Mouse (Mus musculus) CH12.LX (cell line): Measurements from ENCODE around the gene Zfp691. TPM values are rescaled to one million over a fixed set of nuclear protein-coding genes. Genes with fewer than 3 reads are reported as not detected.

Experiments used
- DNase-seq: peaks from one replicate; pipeline ENCODE4 v3.0.0-alpha.2; 2013; ENCODE audit errors: extremely low read depth
- H3K27ac ChIP-seq: 2 replicates; pipeline ENCODE4 v1.5.1; 2012; ENCODE audit warnings: low read depth, mild to moderate bottlenecking, control low read depth, moderate library complexity; ENCODE audit not compliant: insufficient read depth
- H3K27me3 ChIP-seq: replicated peaks from 2 replicates; pipeline ENCODE3; 2012; ENCODE audit warnings: inconsistent platforms
- H3K36me3 ChIP-seq, 2 experiments: replicated peaks in 1 of 2; 2 replicates each; pipeline versions ENCODE3 to v1.6.1; 2012; ENCODE audit warnings: inconsistent platforms in 1 of 2, low read length in 1 of 2, mild to moderate bottlenecking in 1 of 2, mixed read lengths in 1 of 2, moderate library complexity in 1 of 2; ENCODE audit not compliant: control insufficient read depth in 1 of 2, insufficient read depth in 1 of 2
- H3K4me1 ChIP-seq, 2 experiments: 2 replicates each; pipeline ENCODE4 v1.6.1; 2012; ENCODE audit warnings: inconsistent platforms in 1 of 2, moderate library complexity in 1 of 2; ENCODE audit not compliant: insufficient read depth in 2 of 2, control insufficient read depth in 1 of 2
- H3K4me2 ChIP-seq: 2 replicates; pipeline ENCODE4 v1.6.1; 2012; ENCODE audit warnings: low read depth, mild to moderate bottlenecking, control low read depth; ENCODE audit not compliant: poor library complexity, insufficient read depth, severe bottlenecking
- H3K4me3 ChIP-seq, 3 experiments: fragments of 150-350 bp in 1 of 3; sonication (generic) in 1 of 3; replicated peaks in 1 of 3; 2 replicates each; pipeline versions ENCODE3 to v1.5.1; 2011 to 2012; ENCODE audit warnings: low read depth in 2 of 3, low read length in 2 of 3, mild to moderate bottlenecking in 2 of 3, moderate library complexity in 2 of 3, control low read depth in 1 of 3, improper control_type of control experiment in 1 of 3, inconsistent platforms in 1 of 3, mixed read lengths in 1 of 3; ENCODE audit not compliant: poor library complexity in 1 of 3
- H3K79me2 ChIP-seq: replicated peaks from 2 replicates; pipeline ENCODE4 v1.6.1; 2012; ENCODE audit warnings: mild to moderate bottlenecking, moderate library complexity; ENCODE audit not compliant: control insufficient read depth, poor library complexity, insufficient read depth, severe bottlenecking; ENCODE audit errors: extremely low read depth
- H3K9ac ChIP-seq: 2 replicates; pipeline ENCODE4 v1.6.1; 2012; ENCODE audit warnings: low read depth, mild to moderate bottlenecking, control low read depth, moderate library complexity; ENCODE audit not compliant: insufficient read depth
- H3K9me3 ChIP-seq: replicated peaks from 2 replicates; pipeline ENCODE3; 2012; ENCODE audit warnings: low read length, inconsistent platforms, mixed read lengths
- BHLHE40 ChIP-seq: IDR thresholded peaks from 2 replicates; pipeline ENCODE4 v1.6.1; 2011; ENCODE audit warnings: mild to moderate bottlenecking, low read depth, low read length, improper control_type of control experiment
- CHD1 ChIP-seq: IDR thresholded peaks from 2 replicates; pipeline ENCODE4 v1.6.1; 2012; ENCODE audit warnings: low read depth, low read length, improper control_type of control experiment, inconsistent platforms
- CHD2 ChIP-seq: IDR thresholded peaks from 2 replicates; pipeline ENCODE4 v1.6.1; 2011; ENCODE audit warnings: low read length, improper control_type of control experiment
- ELF1 ChIP-seq: IDR thresholded peaks from 2 replicates; pipeline ENCODE4 v1.6.1; 2014; ENCODE audit warnings: low read depth, mild to moderate bottlenecking, inconsistent platforms, low read length, improper control_type of control experiment
- EP300 ChIP-seq: IDR thresholded peaks from 2 replicates; pipeline ENCODE4 v1.6.1; 2011; ENCODE audit warnings: low read length, improper control_type of control experiment
- HCFC1 ChIP-seq: IDR thresholded peaks from 2 replicates; pipeline ENCODE4 v1.6.1; 2012; ENCODE audit warnings: low read depth, mild to moderate bottlenecking, inconsistent platforms, low read length, improper control_type of control experiment
- JUND ChIP-seq: conservative IDR thresholded peaks from 2 replicates; pipeline ENCODE4 v1.6.1; 2011; ENCODE audit warnings: low read depth, low read length, improper control_type of control experiment
- MEF2A ChIP-seq: IDR thresholded peaks from 2 replicates; pipeline ENCODE4 v1.6.1; 2014; ENCODE audit warnings: low read depth, mild to moderate bottlenecking, inconsistent platforms, low read length, improper control_type of control experiment, borderline replicate concordance
- MXI1 ChIP-seq: IDR thresholded peaks from 2 replicates; pipeline ENCODE4 v1.6.1; 2011; ENCODE audit warnings: mild to moderate bottlenecking, low read depth, low read length, improper control_type of control experiment
- MYC ChIP-seq: IDR thresholded peaks from 2 replicates; pipeline ENCODE4 v1.6.1; 2011; ENCODE audit warnings: low read depth, mild to moderate bottlenecking, improper control_type of control experiment, low read length
- NELFE ChIP-seq: IDR thresholded peaks from 2 replicates; pipeline ENCODE4 v1.6.1; 2011; ENCODE audit warnings: low read depth, low read length, improper control_type of control experiment
- POLR2A ChIP-seq: IDR thresholded peaks from 2 replicates; pipeline ENCODE4 v1.6.1; 2011; ENCODE audit warnings: low read depth, mild to moderate bottlenecking, improper control_type of control experiment, low read length
- POLR2AphosphoS2 ChIP-seq: IDR thresholded peaks from 2 replicates; pipeline ENCODE4 v1.6.1; 2011; ENCODE audit warnings: low read depth, low read length, improper control_type of control experiment
- RAD21 ChIP-seq: IDR thresholded peaks from 2 replicates; pipeline ENCODE4 v1.6.1; 2011; ENCODE audit warnings: low read depth, mild to moderate bottlenecking, low read length, improper control_type of control experiment, moderate library complexity
- SMC3 ChIP-seq: IDR thresholded peaks from 2 replicates; pipeline ENCODE4 v1.6.1; 2011; ENCODE audit warnings: low read depth, low read length, improper control_type of control experiment
- UBTF ChIP-seq: IDR thresholded peaks from 2 replicates; pipeline ENCODE4 v1.6.1; 2012; ENCODE audit warnings: low read depth, mild to moderate bottlenecking, inconsistent platforms, low read length, improper control_type of control experiment, moderate library complexity
- USF1 ChIP-seq: IDR thresholded peaks from 2 replicates; pipeline ENCODE4 v1.6.1; 2014; ENCODE audit warnings: low read depth, mild to moderate bottlenecking, inconsistent platforms, low read length, improper control_type of control experiment
- USF2 ChIP-seq: conservative IDR thresholded peaks from 2 replicates; pipeline ENCODE4 v1.6.1; 2011; ENCODE audit warnings: low read depth, low read length, improper control_type of control experiment
- ZC3H11A ChIP-seq: IDR thresholded peaks from 2 replicates; pipeline ENCODE4 v1.6.1; 2012; ENCODE audit warnings: low read depth, mild to moderate bottlenecking, inconsistent platforms, low read length, improper control_type of control experiment
- ZKSCAN1 ChIP-seq: IDR thresholded peaks from 2 replicates; pipeline ENCODE4 v1.6.1; 2012; ENCODE audit warnings: low read depth, inconsistent platforms, low read length, improper control_type of control experiment, borderline replicate concordance
- ZMIZ1 ChIP-seq: IDR thresholded peaks from 2 replicates; pipeline ENCODE4 v1.6.1; 2012; ENCODE audit warnings: low read depth, mild to moderate bottlenecking, inconsistent platforms, low read length, improper control_type of control experiment
- ZNF384 ChIP-seq: IDR thresholded peaks from 2 replicates; pipeline ENCODE4 v1.6.1; 2012; ENCODE audit warnings: low read depth, low read length, improper control_type of control experiment, inconsistent platforms
- dilution Hi-C: fragments of 300-500 bp; cut with MboI; formaldehyde crosslinking; loops from 2 replicates; pipeline ENCODE4 v1.14.3; 2020; ENCODE audit warnings: low sequenced_read_pairs; ENCODE audit not compliant: extremely low pct_unique_long_range_greater_than_20kb, extremely low pct_ligation_motif_present
- in situ Hi-C: fragments of 300-500 bp; cut with MboI; formaldehyde crosslinking; loops from 3 replicates; pipeline ENCODE4 v1.14.3; 2019; ENCODE audit warnings: low sequenced_read_pairs, low pct_ligation_motif_present, low pct_unique_long_range_greater_than_20kb, mixed read lengths
- polyA plus RNA-seq: library from polyadenylated mRNA; unstranded; fragments of >175 nt; gene quantifications from 2 replicates; pipeline ENCODE4 v1.2.1, GENCODE M21; 2012; ENCODE audit warnings: low read depth; ENCODE audit not compliant: insufficient read length
- total RNA-seq, 2 experiments: library from RNA; depleted of rRNA; stranded (reverse); fragments of 300-350 nt in 1 of 2; fragments of >200 nt in 1 of 2; gene quantifications; 2 replicates each; pipeline ENCODE4 v1.2.3; 2012 to 2014

Zfp691 gene
- total and polyA plus RNA-seq, 3 experiments: 3.2 to 4.7 (median 4.0) TPM

GRCm38 (mm10) chr4:119190618-119191017 is 16.6 kb upstream of the Zfp691 start:
- in situ Hi-C loops: no loop called here
- Histone ChIP-seq H3K9ac (no peak overlapping the region), H3K4me2 (no peak overlapping the region), H3K36me3 (no peaks in the 10 kb centered on the region), H3K79me2 (no peaks in the 10 kb centered on the region)
- TF ChIP-seq JUND: no peak
- no peak for TF ChIP-seq POLR2AphosphoS2
- no peak for TF ChIP-seq EP300
- TF ChIP-seq MXI1: no peak
- no peak for TF ChIP-seq ZMIZ1
- TF ChIP-seq POLR2A: no peak
- no peak for TF ChIP-seq HCFC1
- no peak for TF ChIP-seq UBTF
- no peak for TF ChIP-seq NELFE
- TF ChIP-seq SMC3: no peak
- TF ChIP-seq USF2: no peak
- TF ChIP-seq ZKSCAN1: no peak
- TF ChIP-seq ELF1: no peak
- no peak for TF ChIP-seq USF1
- TF ChIP-seq RAD21: no peak
- TF ChIP-seq ZC3H11A: no peak
- TF ChIP-seq CHD1: no peak
- no peak for TF ChIP-seq BHLHE40
- TF ChIP-seq, all 38 proteins: peak for 0
- Histone ChIP-seq H3K27me3 (peaks cover 11% of the 10 kb centered on the region), H3K27ac (no peak overlapping the region), H3K4me1 (peaks cover 0 to 3% of the 10 kb centered on the region in 2 experiments; a peak in 2 of 4 replicates), H3K9me3 (no peaks in the 10 kb centered on the region), H3K4me3 (no peak overlapping the region)
- dilution Hi-C loops: no loop called here
- DNase-seq: no peak

GRCm38 (mm10) chr4:119189864-119190263 is 15.9 kb upstream of the Zfp691 start, which contains the start of gene Ermap:
Gene Ermap, minus strand, starts transcription at chr4:119190011.
- Histone ChIP-seq H3K4me1 (peaks cover 0 to 1% of the 10 kb centered on the region in 2 experiments; a peak in 1 of 4 replicates), H3K9me3 (no peaks in the 10 kb centered on the region), H3K4me3 (no peak within 1 kb of the TSS), H3K9ac (no peak within 1 kb of the TSS), H3K4me2 (no peak within 1 kb of the TSS), H3K36me3 (no peaks in the 10 kb centered on the region), H3K79me2 (no peaks in the 10 kb centered on the region), H3K27me3 (peaks cover 14% of the 10 kb centered on the region), H3K27ac (no peak within 1 kb of the TSS)
- TF ChIP-seq ZNF384 (no peak), MEF2A (no peak), BHLHE40 (no peak), CHD2 (no peak), MYC (no peak), HCFC1 (no peak), CHD1 (no peak)
- no peak for DNase-seq
- in situ Hi-C loops (no loop called here), dilution Hi-C loops (no loop called here)
